Mouse (Mus musculus): Measurements from ENCODE around the gene Lias. TPM values are rescaled to one million over a fixed set of nuclear protein-coding genes. Genes with fewer than 3 reads are reported as not detected.

Lias gene
- 6.3 and 13.1 TPM in 2 replicates for polyA plus RNA-seq (2012; rRNA removed)

- peak; percentile 99 for DNase-seq
- TF ChIP-seq POLR2A (IDR thresholded peaks at IDR 0.05; ENCODE audit: borderline replicate concordance, extremely low read depth, low read depth, low read length): peak; percentile 97
- TF ChIP-seq CTCF (IDR thresholded peaks at IDR 0.05; ENCODE audit: insufficient read depth, low read length): no peak
- Histone ChIP-seq H3K4me1 (ENCODE audit: control insufficient read depth, insufficient read depth, low read length) (peaks cover 5% of the 10 kb centered on the region; the same call in 1 of the 2 replicates), H3K4me3 (replicated peaks; ENCODE audit: extremely low read depth, low read depth, low read length) (peak within 1 kb of the TSS; percentile 96)
- WGBS: under 1% methylated on average over 83 of the region's 83 CpGs
These were observed at the start of gene Lias, which contains the start of gene Rpl9 for GRCm38 (mm10) chr5:65390648-65391644. Gene Lias, plus strand, starts transcription at chr5:65391497. Gene Rpl9, minus strand, starts transcription at chr5:65391444.

GRCm38 (mm10) chr5:65348168-65348567 lies 43.1 kb upstream of the Lias start, which contains the start of gene Klb:
Gene Klb, plus strand, starts transcription at chr5:65348314.
- 54% methylated on average over 15 of the region's 15 CpGs for WGBS
- H3K4me3 ChIP-seq (replicated peaks; ENCODE audit: extremely low read depth, low read depth, low read length): no peak within 1 kb of the TSS
- no peak for DNase-seq
- TF ChIP-seq POLR2A (IDR thresholded peaks at IDR 0.05; ENCODE audit: borderline replicate concordance, extremely low read depth, low read depth, low read length): no peak
- no peaks in the 10 kb centered on the region for H3K4me1 ChIP-seq (ENCODE audit: control insufficient read depth, insufficient read depth, low read length)

- Histone ChIP-seq H3K4me3 (replicated peaks; ENCODE audit: extremely low read depth, low read depth, low read length) (no peak overlapping the region), H3K4me1 (ENCODE audit: control insufficient read depth, insufficient read depth, low read length) (no peaks in the 10 kb centered on the region)
- 63% methylated on average over 10 of the region's 10 CpGs for WGBS
- no peak for TF ChIP-seq CTCF (IDR thresholded peaks at IDR 0.05; ENCODE audit: insufficient read depth, low read length)
- no peak for TF ChIP-seq POLR2A (IDR thresholded peaks at IDR 0.05; ENCODE audit: borderline replicate concordance, extremely low read depth, low read depth, low read length)
- DNase-seq: no peak
These were observed 40.8 kb upstream of the Lias start for GRCm38 (mm10) chr5:65350508-65350907.

- 55% methylated on average over 3 of the region's 3 CpGs for WGBS
- no peak for TF ChIP-seq CTCF (IDR thresholded peaks at IDR 0.05; ENCODE audit: insufficient read depth, low read length)
- no peak for TF ChIP-seq POLR2A (IDR thresholded peaks at IDR 0.05; ENCODE audit: borderline replicate concordance, extremely low read depth, low read depth, low read length)
- no peak overlapping the region for H3K4me3 ChIP-seq (replicated peaks; ENCODE audit: extremely low read depth, low read depth, low read length)
- DNase-seq: no peak
- H3K4me1 ChIP-seq (ENCODE audit: control insufficient read depth, insufficient read depth, low read length): no peaks in the 10 kb centered on the region
These were observed 37.2 kb upstream of the Lias start for GRCm38 (mm10) chr5:65354097-65354496.

- Histone ChIP-seq H3K4me3 (replicated peaks; ENCODE audit: extremely low read depth, low read depth, low read length) (no peak overlapping the region), H3K4me1 (ENCODE audit: control insufficient read depth, insufficient read depth, low read length) (no peaks in the 10 kb centered on the region)
- WGBS: 66% methylated on average over 5 of the region's 5 CpGs
- TF ChIP-seq CTCF (IDR thresholded peaks at IDR 0.05; ENCODE audit: insufficient read depth, low read length) (no peak), POLR2A (IDR thresholded peaks at IDR 0.05; ENCODE audit: borderline replicate concordance, extremely low read depth, low read depth, low read length) (no peak)
- DNase-seq: no peak
These were observed 36.3 kb upstream of the Lias start for GRCm38 (mm10) chr5:65354985-65355384.

GRCm38 (mm10) chr5:65356851-65357250 lies 34.4 kb upstream of the Lias start:
- 66% methylated on average over 6 of the region's 6 CpGs for WGBS
- peak; percentile 38 for DNase-seq
- no peak for TF ChIP-seq POLR2A (IDR thresholded peaks at IDR 0.05; ENCODE audit: borderline replicate concordance, extremely low read depth, low read depth, low read length)
- TF ChIP-seq CTCF (IDR thresholded peaks at IDR 0.05; ENCODE audit: insufficient read depth, low read length): no peak

GRCm38 (mm10) chr5:65357771-65358170 lies 33.5 kb upstream of the Lias start:
- Histone ChIP-seq H3K4me3 (replicated peaks; ENCODE audit: extremely low read depth, low read depth, low read length) (no peak overlapping the region), H3K4me1 (ENCODE audit: control insufficient read depth, insufficient read depth, low read length) (no peaks in the 10 kb centered on the region)
- no peak for DNase-seq
- TF ChIP-seq POLR2A (IDR thresholded peaks at IDR 0.05; ENCODE audit: borderline replicate concordance, extremely low read depth, low read depth, low read length): no peak
- TF ChIP-seq CTCF (IDR thresholded peaks at IDR 0.05; ENCODE audit: insufficient read depth, low read length): no peak
- 75% methylated on average over 3 of the region's 3 CpGs for WGBS

More at GRCm38 (mm10) chr5:65356851-65357250, 34.4 kb upstream of the Lias start:
- Histone ChIP-seq H3K4me3 (replicated peaks; ENCODE audit: extremely low read depth, low read depth, low read length) (no peak overlapping the region), H3K4me1 (ENCODE audit: control insufficient read depth, insufficient read depth, low read length) (no peaks in the 10 kb centered on the region)

- WGBS: 59% methylated on average over 11 of the region's 11 CpGs
- no peak for DNase-seq
- TF ChIP-seq CTCF (IDR thresholded peaks at IDR 0.05; ENCODE audit: insufficient read depth, low read length) (no peak), POLR2A (IDR thresholded peaks at IDR 0.05; ENCODE audit: borderline replicate concordance, extremely low read depth, low read depth, low read length) (no peak)
- Histone ChIP-seq H3K4me3 (replicated peaks; ENCODE audit: extremely low read depth, low read depth, low read length) (no peak overlapping the region), H3K4me1 (ENCODE audit: control insufficient read depth, insufficient read depth, low read length) (no peaks in the 10 kb centered on the region)
These were observed 23.5 kb upstream of the Lias start for GRCm38 (mm10) chr5:65367837-65368236.

- WGBS: 87% methylated on average over 7 of the region's 7 CpGs
- no peak overlapping the region for H3K4me3 ChIP-seq (replicated peaks; ENCODE audit: extremely low read depth, low read depth, low read length)
- H3K4me1 ChIP-seq (ENCODE audit: control insufficient read depth, insufficient read depth, low read length): no peaks in the 10 kb centered on the region
- no peak for TF ChIP-seq POLR2A (IDR thresholded peaks at IDR 0.05; ENCODE audit: borderline replicate concordance, extremely low read depth, low read depth, low read length)
- no peak for DNase-seq
These were observed 19.7 kb upstream of the Lias start for GRCm38 (mm10) chr5:65371551-65371950.

- H3K4me3 ChIP-seq (replicated peaks; ENCODE audit: extremely low read depth, low read depth, low read length): no peak overlapping the region
- WGBS: 76% methylated on average over 7 of the region's 7 CpGs
- no peak for DNase-seq
- TF ChIP-seq CTCF (IDR thresholded peaks at IDR 0.05; ENCODE audit: insufficient read depth, low read length): no peak
- H3K4me1 ChIP-seq (ENCODE audit: control insufficient read depth, insufficient read depth, low read length): no peaks in the 10 kb centered on the region
These were observed 16.6 kb upstream of the Lias start for GRCm38 (mm10) chr5:65374746-65375145.
